Mouse (Mus musculus) heart, postnatal 0 days (tissue): ENCODE data around the gene Anxa3.

ENCODE experiments used
- CTCF ChIP-seq: IDR thresholded peaks from 2 replicates; pipeline ENCODE4 v1.5.1; 2016; ENCODE audit warnings: antibody characterized with exemption, control low read depth, low read depth
- EP300 ChIP-seq: IDR thresholded peaks from 2 replicates; pipeline ENCODE4 v1.6.1; 2016; ENCODE audit warnings: antibody characterized with exemption, low read depth

- TF ChIP-seq EP300 (no peak), CTCF (peak; percentile 91)
Measured at GRCm38 (mm10) chr5:96768846-96769471, 24.2 kb upstream of the Anxa3 start.
